Mouse (Mus musculus): ENCODE measurements around the gene Ndst2. TPM values are rescaled to one million over a fixed set of nuclear protein-coding genes. Genes with fewer than 3 reads are reported as not detected.

Gene Ndst2
- polyA plus RNA-seq (2014; fragmentation: Illumina TruSeq; extraction: RNeasy Lipid Tissue Mini Kit (QIAGEN cat#74804); ENCODE audit: low read depth, low replicate concordance) = 13.7 TPM

DNA sequence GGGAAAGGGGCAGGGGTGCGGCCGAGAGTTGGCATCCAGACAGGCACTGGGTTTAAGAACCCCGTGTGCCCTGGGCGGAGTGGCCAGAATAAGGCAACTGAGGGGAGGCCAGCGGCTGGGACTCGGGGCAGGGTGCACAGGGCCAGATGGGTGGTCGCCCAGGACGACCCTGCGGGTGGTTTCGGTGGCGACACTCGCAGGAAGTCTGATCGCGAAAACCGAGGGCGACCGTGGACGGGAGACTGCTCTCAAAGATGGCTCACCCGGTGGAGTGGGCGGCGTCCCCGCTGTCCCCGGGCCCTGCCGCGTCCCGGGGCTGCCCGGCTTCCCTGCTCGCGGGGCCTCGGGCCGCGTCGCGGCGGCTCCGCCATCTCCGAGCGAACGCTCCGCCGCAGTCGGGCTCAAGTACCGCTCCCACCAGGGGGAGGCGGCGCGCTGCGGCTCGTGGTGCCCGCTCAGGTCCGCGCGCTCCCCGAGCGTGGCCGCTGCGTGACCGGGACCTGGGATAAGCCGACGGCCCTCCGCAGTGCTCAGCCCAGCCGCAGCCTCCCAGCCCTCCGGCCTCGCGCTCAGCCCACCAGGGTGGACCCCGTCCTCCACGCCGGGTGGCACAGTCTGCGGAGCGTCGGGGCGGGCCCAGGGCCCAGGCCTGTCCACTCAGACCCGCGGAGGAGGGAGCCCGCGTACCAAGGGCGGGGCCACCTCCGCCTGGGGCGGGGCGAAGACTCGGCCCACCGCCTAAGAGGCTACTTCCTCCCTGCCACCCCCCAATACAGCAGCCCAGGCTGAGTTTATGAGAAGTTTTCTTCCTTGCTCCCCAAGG, at the start of gene Ndst2:
Gene Ndst2, minus strand, starts transcription at position 611 of the 823 bp plus-strand sequence.

DNA sequence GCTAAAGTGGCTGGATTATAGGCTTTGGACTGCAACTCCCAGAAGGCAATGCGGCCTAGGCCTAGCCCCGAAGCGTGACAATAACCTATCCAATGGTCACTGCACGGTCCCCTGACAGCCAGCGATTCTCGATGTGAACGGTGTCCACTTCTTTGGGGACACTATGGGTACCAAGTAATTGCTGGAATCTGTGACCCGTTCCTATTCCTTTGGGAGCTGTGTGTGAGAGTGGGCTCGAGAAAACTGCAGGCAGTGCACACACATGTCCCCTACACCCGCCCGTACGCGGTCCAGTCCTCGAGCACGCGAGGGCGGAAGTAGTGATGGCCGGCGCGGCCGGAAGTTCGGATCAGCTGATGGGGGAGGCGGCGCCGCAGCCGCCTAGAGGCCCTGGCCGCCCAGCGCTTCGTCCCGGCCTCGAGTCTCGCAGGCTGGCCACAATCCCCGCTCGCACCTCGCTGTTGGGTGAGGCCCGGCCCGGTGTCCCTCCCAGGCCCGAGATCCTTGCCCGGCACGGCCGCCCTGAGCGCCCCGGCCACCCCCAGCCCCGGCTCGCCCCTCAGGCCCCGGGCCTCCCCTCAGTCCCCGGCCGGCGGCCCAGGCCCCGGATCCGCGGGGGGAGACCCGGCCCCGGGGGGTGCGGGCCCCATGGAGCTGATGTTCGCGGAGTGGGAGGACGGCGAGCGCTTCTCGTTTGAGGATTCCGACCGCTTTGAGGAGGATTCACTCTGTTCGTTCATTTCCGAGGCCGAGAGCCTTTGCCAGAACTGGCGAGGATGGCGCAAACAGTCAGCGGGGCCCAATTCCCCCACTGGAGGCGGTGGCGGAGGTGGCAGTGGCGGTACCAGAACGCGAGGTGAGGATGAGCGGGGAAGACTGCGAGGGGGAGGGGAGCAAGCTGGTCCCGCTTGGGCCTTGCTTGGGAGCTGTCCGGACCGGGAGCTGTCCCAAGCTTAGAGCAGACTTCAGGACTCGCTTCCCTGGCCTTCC, 26.9 kb downstream of the Ndst2 start, which contains the start of gene Zswim8:
Gene Zswim8, plus strand, starts transcription at position 352 of the 990 bp plus-strand sequence.

GRCm38 (mm10) chr14:20702741-20703381, 31.5 kb downstream of the Ndst2 start, which contains the start of gene Chchd1:
Gene Chchd1, plus strand, starts transcription at chr14:20703006.

GRCm38 (mm10) chr14:20694884-20695760, 39.2 kb downstream of the Ndst2 start, which contains the start of gene Fut11:
Gene Fut11, plus strand, starts transcription at chr14:20694968.

DNA sequence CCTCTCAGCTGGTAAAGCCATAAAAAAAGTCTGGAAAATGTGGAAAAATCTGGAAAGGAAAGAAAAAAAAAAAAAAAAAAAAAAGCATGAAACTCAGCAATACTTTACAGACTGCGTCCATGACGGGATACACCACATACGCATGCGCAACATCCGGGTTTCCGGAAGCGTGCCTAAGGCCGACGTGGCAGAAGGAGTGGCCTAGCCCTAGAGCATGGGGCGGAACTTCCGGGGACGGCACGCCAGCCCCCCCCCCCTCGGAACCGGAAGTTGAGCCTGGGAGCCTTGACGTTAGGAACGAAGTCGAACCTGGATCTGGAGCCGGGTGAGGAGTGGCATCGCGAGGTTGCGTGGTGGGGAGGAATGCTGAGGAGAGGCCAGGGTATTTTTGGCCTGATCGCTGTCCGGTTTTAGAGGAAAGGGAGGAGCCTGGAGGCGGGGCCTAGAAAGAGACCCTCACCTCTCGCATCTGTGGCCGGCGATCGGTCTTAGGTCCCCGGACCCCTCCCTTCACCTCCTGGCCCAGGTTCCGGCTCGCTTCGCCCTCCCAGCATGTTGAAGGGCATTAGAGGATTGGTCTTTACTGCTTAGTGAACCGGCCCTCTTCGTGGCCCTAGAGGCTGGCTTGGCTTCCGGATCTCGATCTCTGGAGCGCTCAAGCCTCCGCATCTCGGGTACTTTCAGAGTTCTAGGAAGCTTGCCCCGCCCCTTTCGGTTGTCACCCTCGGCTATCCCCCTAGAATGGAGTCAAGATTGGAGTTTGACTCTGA, 60.1 kb downstream of the Ndst2 start, which contains the start of gene Sec24c:
Gene Sec24c, plus strand, starts transcription at position 245 of the 770 bp plus-strand sequence.

Other genes with a start within 250 kb of the Ndst2 start
- 0.24 TPM for gene Mss51, start 237.7 kb downstream of the Ndst2 start, polyA plus RNA-seq (2014; fragmentation: Illumina TruSeq; extraction: RNeasy Lipid Tissue Mini Kit (QIAGEN cat#74804); ENCODE audit: low read depth, low replicate concordance)
- 66.4 TPM for gene Ppp3cb, start 188.0 kb downstream of the Ndst2 start, polyA plus RNA-seq (2014; fragmentation: Illumina TruSeq; extraction: RNeasy Lipid Tissue Mini Kit (QIAGEN cat#74804); ENCODE audit: low read depth, low replicate concordance)
- gene Usp54, start 93.5 kb downstream of the Ndst2 start, polyA plus RNA-seq (2014; fragmentation: Illumina TruSeq; extraction: RNeasy Lipid Tissue Mini Kit (QIAGEN cat#74804); ENCODE audit: low read depth, low replicate concordance) = 17.6 TPM
- 0.97 TPM for gene Myoz1, start 78.0 kb downstream of the Ndst2 start, polyA plus RNA-seq (2014; fragmentation: Illumina TruSeq; extraction: RNeasy Lipid Tissue Mini Kit (QIAGEN cat#74804); ENCODE audit: low read depth, low replicate concordance)
- 71.9 TPM for gene Synpo2l, start 66.2 kb downstream of the Ndst2 start, polyA plus RNA-seq (2014; fragmentation: Illumina TruSeq; extraction: RNeasy Lipid Tissue Mini Kit (QIAGEN cat#74804); ENCODE audit: low read depth, low replicate concordance)
- 79.6 TPM for gene Sec24c, start 60.3 kb downstream of the Ndst2 start, polyA plus RNA-seq (2014; fragmentation: Illumina TruSeq; extraction: RNeasy Lipid Tissue Mini Kit (QIAGEN cat#74804); ENCODE audit: low read depth, low replicate concordance)
- gene Fut11, start 39.6 kb downstream of the Ndst2 start, polyA plus RNA-seq (2014; fragmentation: Illumina TruSeq; extraction: RNeasy Lipid Tissue Mini Kit (QIAGEN cat#74804); ENCODE audit: low read depth, low replicate concordance) = 6.8 TPM
- gene Chchd1, start 31.6 kb downstream of the Ndst2 start, polyA plus RNA-seq (2014; fragmentation: Illumina TruSeq; extraction: RNeasy Lipid Tissue Mini Kit (QIAGEN cat#74804); ENCODE audit: low read depth, low replicate concordance) = 175 TPM
- gene Zswim8, start 27.0 kb downstream of the Ndst2 start, polyA plus RNA-seq (2014; fragmentation: Illumina TruSeq; extraction: RNeasy Lipid Tissue Mini Kit (QIAGEN cat#74804); ENCODE audit: low read depth, low replicate concordance) = 44.9 TPM
- gene Camk2g, start 59.5 kb upstream of the Ndst2 start, polyA plus RNA-seq (2014; fragmentation: Illumina TruSeq; extraction: RNeasy Lipid Tissue Mini Kit (QIAGEN cat#74804); ENCODE audit: low read depth, low replicate concordance) = 46.3 TPM
- 2.6 TPM for gene Plau, start 102.1 kb upstream of the Ndst2 start, polyA plus RNA-seq (2014; fragmentation: Illumina TruSeq; extraction: RNeasy Lipid Tissue Mini Kit (QIAGEN cat#74804); ENCODE audit: low read depth, low replicate concordance)
- 79.5 TPM for gene Vcl, start 194.8 kb upstream of the Ndst2 start, polyA plus RNA-seq (2014; fragmentation: Illumina TruSeq; extraction: RNeasy Lipid Tissue Mini Kit (QIAGEN cat#74804); ENCODE audit: low read depth, low replicate concordance)

Measured in heart, adult 10 weeks (tissue).